Mouse (Mus musculus): ENCODE results near the gene Unk.
"Not testable (repeated sequence)": the region's sequence is repeated elsewhere in the genome, so short reads cannot be mapped to it uniquely, and the experiment has no call there.

Gene Unk

DNA sequence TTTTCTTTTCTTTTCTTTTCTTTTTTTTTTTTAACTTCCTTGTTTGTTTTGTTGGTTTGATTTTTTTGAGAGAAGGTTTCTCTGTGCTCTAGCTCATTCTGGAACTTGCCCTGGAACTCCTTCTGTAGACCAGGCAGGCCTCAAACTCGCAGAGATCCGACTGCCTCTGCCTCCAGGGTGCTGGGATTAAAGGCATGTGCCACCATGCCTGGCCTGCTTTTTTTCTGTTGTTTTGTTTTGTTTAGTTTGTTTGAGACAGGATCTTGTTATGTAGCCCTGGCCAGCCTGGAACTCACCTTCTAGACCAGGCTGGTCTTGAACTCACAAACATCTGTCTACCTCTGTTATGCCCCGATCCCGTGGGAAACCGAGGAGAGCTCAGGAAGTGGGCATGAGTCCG is 59.4 kb downstream of the Unk start:
- H3K4me1 ChIP-seq (replicated peaks; ENCODE audit: low read depth, low read length): peaks cover 43% of the 10 kb centered on the region
- H3K4me3 ChIP-seq (replicated peaks; ENCODE audit: low read length): no peak overlapping the region
- H3K9me3 ChIP-seq (ENCODE audit: low read length): no peaks in the 10 kb centered on the region
- H3K27me3 ChIP-seq (ENCODE audit: insufficient read depth, low read length): no peaks in the 10 kb centered on the region
- TF ChIP-seq CTCF (conservative IDR thresholded peaks at IDR 0.05; ENCODE audit: low read length): no peak
- TF ChIP-seq POU5F1 (IDR thresholded peaks at IDR 0.05; ENCODE audit: borderline replicate concordance, low read length): no peak
- no peak for TF ChIP-seq NANOG (IDR thresholded peaks at IDR 0.05; ENCODE audit: borderline replicate concordance, low read length)
- peaks cover 14% of the 10 kb centered on the region for H3K36me3 ChIP-seq (ENCODE audit: insufficient read depth, low read length)

- no peak overlapping the region for H3K4me3 ChIP-seq (replicated peaks; ENCODE audit: low read length)
- H3K9me3 ChIP-seq (ENCODE audit: low read length): no peaks in the 10 kb centered on the region
- TF ChIP-seq POU5F1 (IDR thresholded peaks at IDR 0.05; ENCODE audit: borderline replicate concordance, low read length) (no peak), CTCF (conservative IDR thresholded peaks at IDR 0.05; ENCODE audit: low read length) (no peak), NANOG (IDR thresholded peaks at IDR 0.05; ENCODE audit: borderline replicate concordance, low read length) (no peak)
- H3K4me1 ChIP-seq (replicated peaks; ENCODE audit: low read depth, low read length): peaks cover 25% of the 10 kb centered on the region
- H3K27me3 ChIP-seq (ENCODE audit: insufficient read depth, low read length): no peaks in the 10 kb centered on the region
- no peaks in the 10 kb centered on the region for H3K36me3 ChIP-seq (ENCODE audit: insufficient read depth, low read length)
These were observed 61.5 kb downstream of the Unk start for GRCm38 (mm10) chr11:116091591-116091990.

GRCm38 (mm10) chr11:116092959-116093358 is 62.8 kb downstream of the Unk start:
- not testable (repeated sequence) for H3K27me3 ChIP-seq (ENCODE audit: insufficient read depth, low read length); H3K4me3 ChIP-seq (replicated peaks; ENCODE audit: low read length); H3K36me3 ChIP-seq (ENCODE audit: insufficient read depth, low read length); H3K9me3 ChIP-seq (ENCODE audit: low read length)
- H3K4me1 ChIP-seq (replicated peaks; ENCODE audit: low read depth, low read length): peaks cover 20% of the 10 kb centered on the region

GRCm38 (mm10) chr11:116093771-116094565 is 63.8 kb downstream of the Unk start:
- TF ChIP-seq CTCF (conservative IDR thresholded peaks at IDR 0.05; ENCODE audit: low read length) (no peak), POU5F1 (IDR thresholded peaks at IDR 0.05; ENCODE audit: borderline replicate concordance, low read length) (no peak), NANOG (IDR thresholded peaks at IDR 0.05; ENCODE audit: borderline replicate concordance, low read length) (no peak)
- H3K4me1 ChIP-seq (replicated peaks; ENCODE audit: low read depth, low read length): peaks cover 17% of the 10 kb centered on the region
- no peaks in the 10 kb centered on the region for H3K36me3 ChIP-seq (ENCODE audit: insufficient read depth, low read length)
- no peak overlapping the region for H3K4me3 ChIP-seq (replicated peaks; ENCODE audit: low read length)
- no peaks in the 10 kb centered on the region for H3K27me3 ChIP-seq (ENCODE audit: insufficient read depth, low read length)
- no peaks in the 10 kb centered on the region for H3K9me3 ChIP-seq (ENCODE audit: low read length)

- no peaks in the 10 kb centered on the region for H3K27me3 ChIP-seq (ENCODE audit: insufficient read depth, low read length)
- TF ChIP-seq CTCF (conservative IDR thresholded peaks at IDR 0.05; ENCODE audit: low read length): no peak
- no peak for TF ChIP-seq NANOG (IDR thresholded peaks at IDR 0.05; ENCODE audit: borderline replicate concordance, low read length)
- TF ChIP-seq POU5F1 (IDR thresholded peaks at IDR 0.05; ENCODE audit: borderline replicate concordance, low read length): no peak
- H3K9me3 ChIP-seq (ENCODE audit: low read length): no peaks in the 10 kb centered on the region
- H3K4me1 ChIP-seq (replicated peaks; ENCODE audit: low read depth, low read length): peaks cover 33% of the 10 kb centered on the region
- no peak overlapping the region for H3K4me3 ChIP-seq (replicated peaks; ENCODE audit: low read length)
- H3K36me3 ChIP-seq (ENCODE audit: insufficient read depth, low read length): no peaks in the 10 kb centered on the region
These were observed 65.5 kb downstream of the Unk start for GRCm38 (mm10) chr11:116095573-116095972.

DNA sequence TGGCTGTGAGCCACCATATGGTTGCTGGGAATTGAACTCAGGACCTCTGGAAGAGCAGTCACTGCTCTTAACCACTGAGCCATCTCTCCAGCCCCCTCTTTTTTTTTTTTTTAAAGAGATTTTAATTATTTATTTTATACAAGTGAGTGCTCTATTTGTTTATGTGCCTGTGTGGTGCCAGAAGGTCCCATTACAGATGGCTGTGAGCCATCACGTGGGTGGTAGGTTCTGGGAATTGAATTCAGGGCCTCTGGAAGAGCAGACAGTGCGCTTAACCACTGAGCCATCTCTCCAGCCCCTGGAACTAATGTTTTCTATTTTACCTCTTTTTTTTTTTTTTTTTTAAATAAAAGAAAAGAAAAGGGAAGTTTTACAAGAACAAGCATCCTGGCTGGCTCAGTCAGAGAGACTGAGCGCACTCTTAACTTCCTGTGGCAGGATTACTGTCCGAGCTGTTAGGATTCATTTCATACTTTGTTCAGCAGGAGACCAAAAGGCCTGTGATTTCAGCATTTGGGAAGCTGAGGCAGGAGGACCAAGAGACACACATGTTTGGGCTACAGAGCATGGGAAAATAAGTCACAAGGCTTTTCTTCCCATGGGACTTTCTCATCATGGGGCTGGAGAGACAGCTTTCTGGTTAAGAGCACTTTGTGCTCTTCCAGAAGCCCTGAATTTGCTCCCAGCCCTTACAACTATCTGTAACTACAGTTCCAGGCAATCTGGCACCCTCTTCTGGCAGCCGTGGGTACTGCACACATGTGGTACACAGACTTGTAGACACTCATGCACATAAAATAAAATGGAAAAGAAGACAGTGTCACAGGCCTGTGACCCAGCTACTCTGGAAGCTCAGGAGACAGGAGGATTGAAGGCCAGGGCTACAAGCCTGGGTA is 66.3 kb downstream of the Unk start:
- peaks cover 41% of the 10 kb centered on the region for H3K4me1 ChIP-seq (replicated peaks; ENCODE audit: low read depth, low read length)
- TF ChIP-seq NANOG (IDR thresholded peaks at IDR 0.05; ENCODE audit: borderline replicate concordance, low read length): no peak
- peak; percentile 95 for TF ChIP-seq CTCF (conservative IDR thresholded peaks at IDR 0.05; ENCODE audit: low read length)
- TF ChIP-seq POU5F1 (IDR thresholded peaks at IDR 0.05; ENCODE audit: borderline replicate concordance, low read length): no peak
- 0 out of 2 replicates have a peak overlapping the region, but pooled peaks have one; percentile 10 for H3K4me3 ChIP-seq (replicated peaks; ENCODE audit: low read length)
- no peaks in the 10 kb centered on the region for H3K36me3 ChIP-seq (ENCODE audit: insufficient read depth, low read length)
- H3K27me3 ChIP-seq (ENCODE audit: insufficient read depth, low read length): no peaks in the 10 kb centered on the region
- no peaks in the 10 kb centered on the region for H3K9me3 ChIP-seq (ENCODE audit: low read length)

DNA sequence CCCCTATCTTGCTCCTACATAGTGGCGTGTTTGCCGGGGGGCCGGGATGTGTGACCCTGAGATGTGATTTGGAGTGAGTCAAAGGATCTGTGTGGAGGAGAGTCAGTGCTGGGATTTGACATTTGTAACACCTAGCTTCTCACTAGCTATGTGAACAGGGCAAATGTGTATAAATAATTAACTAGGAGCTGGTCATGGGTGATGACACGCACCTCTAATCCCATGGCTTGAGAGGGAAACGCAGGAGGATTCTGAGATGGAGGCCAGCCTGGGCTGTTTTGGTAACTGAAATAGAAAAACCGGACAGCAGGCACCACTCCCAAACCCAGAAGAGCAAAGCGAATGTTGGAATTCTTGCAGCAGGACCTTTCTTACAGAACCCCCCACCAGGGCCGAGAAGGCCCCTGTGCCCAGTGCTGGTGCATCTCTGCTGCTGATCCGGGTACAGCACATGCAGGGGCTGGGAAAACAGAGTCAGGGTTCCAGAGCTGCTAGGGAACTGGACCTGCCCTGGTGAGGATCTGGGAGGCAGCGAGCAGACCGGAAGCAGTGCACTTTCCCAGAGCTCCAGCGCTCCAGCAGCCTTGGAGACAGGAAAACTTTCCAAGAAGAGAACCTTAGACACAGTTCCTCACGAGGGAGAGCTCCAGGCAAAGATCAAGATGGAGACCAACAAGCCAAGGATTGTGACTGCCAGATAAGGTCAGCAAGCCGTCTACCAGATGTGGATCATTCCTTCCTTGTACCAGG is 68.8 kb downstream of the Unk start:
- Histone ChIP-seq H3K4me1 (replicated peaks; ENCODE audit: low read depth, low read length) (peaks cover 52% of the 10 kb centered on the region), H3K27me3 (ENCODE audit: insufficient read depth, low read length) (no peaks in the 10 kb centered on the region), H3K4me3 (replicated peaks; ENCODE audit: low read length) (no peak overlapping the region), H3K36me3 (ENCODE audit: insufficient read depth, low read length) (no peaks in the 10 kb centered on the region), H3K9me3 (ENCODE audit: low read length) (no peaks in the 10 kb centered on the region)
- TF ChIP-seq CTCF (conservative IDR thresholded peaks at IDR 0.05; ENCODE audit: low read length) (no peak), POU5F1 (IDR thresholded peaks at IDR 0.05; ENCODE audit: borderline replicate concordance, low read length) (no peak), NANOG (IDR thresholded peaks at IDR 0.05; ENCODE audit: borderline replicate concordance, low read length) (no peak)

DNA sequence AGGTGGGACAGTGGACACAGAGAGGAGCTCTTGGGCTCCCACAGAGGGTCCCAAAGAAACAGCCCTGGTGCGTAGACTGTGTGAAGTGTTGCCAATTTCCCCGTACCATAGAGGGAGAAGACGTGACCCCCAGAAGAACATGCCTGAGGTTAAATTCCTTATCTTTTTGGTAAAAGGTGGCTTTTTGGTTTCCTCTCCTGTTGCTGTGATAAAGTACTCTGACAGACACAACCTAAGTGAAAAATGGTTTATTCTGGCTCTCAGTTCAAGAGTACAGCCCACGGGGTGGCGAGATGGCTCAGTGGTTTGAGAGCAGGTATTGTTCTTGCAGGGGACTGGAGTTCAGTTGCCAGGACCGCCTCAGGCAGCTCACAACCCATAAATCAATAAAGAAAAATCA is 69.3 kb downstream of the Unk start:
- H3K4me3 ChIP-seq (replicated peaks; ENCODE audit: low read length): no peak overlapping the region
- H3K4me1 ChIP-seq (replicated peaks; ENCODE audit: low read depth, low read length): peaks cover 55% of the 10 kb centered on the region
- no peaks in the 10 kb centered on the region for H3K36me3 ChIP-seq (ENCODE audit: insufficient read depth, low read length)
- no peaks in the 10 kb centered on the region for H3K9me3 ChIP-seq (ENCODE audit: low read length)
- no peaks in the 10 kb centered on the region for H3K27me3 ChIP-seq (ENCODE audit: insufficient read depth, low read length)
- TF ChIP-seq NANOG (IDR thresholded peaks at IDR 0.05; ENCODE audit: borderline replicate concordance, low read length) (no peak), POU5F1 (IDR thresholded peaks at IDR 0.05; ENCODE audit: borderline replicate concordance, low read length) (no peak), CTCF (conservative IDR thresholded peaks at IDR 0.05; ENCODE audit: low read length) (no peak)

Data from E14TG2a.4 (cell line).